Mouse (Mus musculus) spleen, adult 12 weeks (tissue): ENCODE data around the gene Gm10842.
A peak's percentile ranks its signal among the peaks of the same experiment; 100 is the strongest.
"Not testable (repeated sequence)": the region's sequence is repeated elsewhere in the genome, so short reads cannot be mapped to it uniquely, and the experiment has no call there.

ENCODE experiments used
- DNase-seq: peaks from one replicate; pipeline ENCODE4 v3.0.0; 2022; ENCODE audit warnings: low spot score

Gene Gm10842

DNA sequence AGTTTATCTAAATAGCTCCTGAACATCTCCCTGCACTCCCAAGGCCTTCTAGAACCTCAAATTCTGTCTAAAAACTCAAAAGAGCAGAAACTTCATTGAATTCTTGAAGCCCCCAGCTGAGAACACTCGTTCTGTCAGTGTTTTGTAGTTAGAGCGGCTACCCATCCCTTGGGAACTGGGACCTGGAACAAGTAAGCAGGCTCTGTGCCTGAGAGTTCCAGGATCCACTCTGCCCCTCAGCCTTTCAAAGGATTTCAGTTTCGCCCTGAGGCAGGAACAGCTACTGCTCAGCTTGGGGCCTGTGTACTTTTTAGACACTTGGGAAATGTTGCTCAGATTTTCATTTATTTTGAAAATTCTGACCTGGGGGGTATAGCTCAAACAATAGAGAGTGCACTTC is at the start of gene Gm10842:
Gene Gm10842, plus strand, starts transcription at position 301 of the 400 bp plus-strand sequence.
- DNase-seq = no peak

GRCm38 (mm10) chr11:105112448-105112847 is 34.2 kb upstream of the Gm10842 start:
- DNase-seq = not testable (repeated sequence)

DNA sequence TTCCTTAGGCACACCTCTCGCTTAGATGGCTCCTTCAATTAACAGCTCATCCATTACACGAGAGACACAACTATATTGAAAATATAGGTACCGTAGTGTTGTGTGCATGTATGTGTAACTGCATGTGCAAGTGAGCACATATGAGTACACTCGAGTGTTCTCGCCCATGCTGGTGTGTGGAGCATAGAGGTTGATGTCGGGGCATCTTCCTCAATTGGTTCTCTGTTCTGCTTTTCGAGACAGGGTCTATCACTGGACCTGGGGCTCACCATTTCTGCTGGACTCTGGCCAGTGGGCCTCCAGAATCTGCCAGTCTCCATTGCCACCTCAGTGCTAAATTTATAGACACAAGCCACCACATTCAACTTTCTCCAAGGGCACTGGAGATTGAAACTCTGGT is 28.9 kb upstream of the Gm10842 start:
- no peak for DNase-seq

DNA sequence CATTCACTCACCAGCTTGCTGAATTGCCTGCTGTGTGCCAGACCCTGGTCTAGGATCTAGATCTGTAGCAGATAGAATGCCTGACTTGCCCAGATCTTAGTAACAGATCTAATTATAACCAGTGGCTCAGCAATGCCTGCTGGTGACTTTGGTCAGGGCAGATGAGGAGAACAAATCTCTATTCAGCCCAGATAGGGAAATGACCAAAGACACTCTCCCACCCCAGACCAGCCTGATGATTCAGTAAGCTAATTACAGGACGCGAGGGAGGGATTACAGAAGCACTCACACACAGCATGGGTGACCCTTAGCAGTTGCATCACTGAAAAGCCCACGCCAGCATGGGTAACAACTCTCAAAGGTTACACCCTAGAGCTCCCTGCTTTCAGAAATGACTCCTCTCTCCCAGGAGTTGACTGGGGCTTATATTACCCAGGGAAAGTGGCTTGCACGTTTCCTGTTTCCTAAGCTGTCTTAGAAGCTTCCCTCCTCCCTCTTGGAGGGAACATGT is 26.1 kb upstream of the Gm10842 start:
- DNase-seq = no peak

DNA sequence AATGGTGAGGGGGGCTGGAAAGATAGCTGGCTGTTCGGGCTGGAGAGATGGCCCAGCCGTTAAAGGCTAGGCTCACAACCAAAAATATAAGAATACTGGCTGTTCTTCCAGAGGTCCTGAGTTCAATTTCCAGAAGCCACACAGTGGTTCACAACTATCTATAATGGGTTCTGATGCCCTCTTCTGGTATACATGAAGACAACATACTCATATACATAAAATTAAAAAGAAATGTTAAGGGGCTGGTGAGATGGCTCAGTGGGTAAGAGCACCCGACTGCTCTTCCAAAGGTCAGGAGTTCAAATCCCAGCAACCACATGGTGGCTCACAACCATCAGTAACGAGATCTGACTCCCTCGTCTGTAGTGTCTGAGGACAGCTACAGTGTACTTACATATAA is 24.9 kb upstream of the Gm10842 start:
- DNase-seq = not testable (repeated sequence)

- peak; percentile 17 for DNase-seq
These were observed 22.7 kb upstream of the Gm10842 start for GRCm38 (mm10) chr11:105123986-105124385.

GRCm38 (mm10) chr11:105125735-105126519 is 20.8 kb upstream of the Gm10842 start, which contains the start of gene Mettl2:
Gene Mettl2, plus strand, starts transcription at chr11:105126425.
- DNase-seq = peak; percentile 65

- peak; percentile 15 for DNase-seq
These were observed 20.1 kb upstream of the Gm10842 start for GRCm38 (mm10) chr11:105126520-105127029.

GRCm38 (mm10) chr11:105135692-105136091 is 11.0 kb upstream of the Gm10842 start:
- no peak for DNase-seq

GRCm38 (mm10) chr11:105137255-105137654 is 9.4 kb upstream of the Gm10842 start:
- DNase-seq = not testable (repeated sequence)

GRCm38 (mm10) chr11:105140512-105140911 is 6.2 kb upstream of the Gm10842 start:
- DNase-seq = not testable (repeated sequence)

DNA sequence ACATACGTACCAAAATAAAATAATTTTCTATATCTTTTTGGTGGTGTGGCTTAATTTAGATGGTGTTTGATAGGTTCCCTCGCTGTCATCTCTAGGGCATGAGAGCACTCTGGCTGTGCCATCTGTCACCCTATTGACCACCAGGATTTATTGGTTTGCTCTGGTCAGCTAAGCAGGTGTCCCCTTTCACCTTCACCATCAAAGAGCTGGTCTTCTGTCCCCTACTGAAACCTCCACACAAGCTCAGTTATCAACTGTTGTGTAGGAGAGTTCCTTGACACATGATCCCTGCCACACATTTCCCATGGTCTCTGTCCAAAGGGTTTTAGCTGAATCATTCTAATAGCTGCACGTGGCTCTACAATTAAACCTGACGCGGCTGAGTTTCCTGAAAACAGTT is 5.6 kb upstream of the Gm10842 start:
- DNase-seq = no peak

GRCm38 (mm10) chr11:105143564-105143963 is 3.1 kb upstream of the Gm10842 start:
- no peak for DNase-seq

DNA sequence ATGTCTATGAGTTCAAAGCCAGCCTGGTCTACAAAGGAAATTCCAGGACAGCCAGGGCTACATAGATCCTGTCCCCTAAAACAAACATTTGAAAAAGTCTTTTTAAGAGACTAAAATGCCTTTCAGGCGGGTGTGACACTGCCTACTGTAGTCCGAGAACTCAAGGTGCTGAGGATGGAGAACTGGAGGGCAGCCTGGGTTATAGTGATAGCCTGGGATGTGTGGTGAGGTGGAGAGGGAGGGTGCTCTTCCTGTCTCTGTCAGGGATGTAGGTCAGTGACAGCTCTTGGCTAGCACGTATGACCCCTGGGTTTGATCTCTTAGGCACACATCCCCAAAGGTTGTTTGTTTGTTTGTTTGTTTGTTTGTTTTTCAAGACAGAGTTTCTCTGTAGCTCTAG is 2.6 kb upstream of the Gm10842 start:
- no peak for DNase-seq

GRCm38 (mm10) chr11:105144508-105145210 is 2.0 kb upstream of the Gm10842 start:
- no peak for DNase-seq

DNA sequence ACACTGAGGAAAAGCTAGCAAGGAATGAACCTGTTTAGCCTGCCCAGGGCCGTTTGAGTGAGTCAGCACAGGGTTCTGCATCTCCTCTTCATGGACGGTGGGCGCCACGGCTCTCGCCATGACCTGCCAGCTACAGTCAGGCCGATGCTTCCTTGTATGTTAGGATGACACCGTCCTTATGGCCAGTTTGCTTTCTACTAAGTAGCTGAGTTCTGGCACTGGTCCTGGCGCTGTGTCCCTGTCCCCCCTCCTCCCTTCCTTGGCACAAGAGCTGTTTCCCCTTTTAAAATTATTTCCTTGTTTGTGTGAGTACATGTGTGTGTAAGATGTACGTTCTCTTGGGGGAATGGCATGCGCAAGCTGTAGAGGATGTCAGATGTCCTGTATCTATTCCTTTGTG is 1.5 kb upstream of the Gm10842 start:
- no peak for DNase-seq

DNA sequence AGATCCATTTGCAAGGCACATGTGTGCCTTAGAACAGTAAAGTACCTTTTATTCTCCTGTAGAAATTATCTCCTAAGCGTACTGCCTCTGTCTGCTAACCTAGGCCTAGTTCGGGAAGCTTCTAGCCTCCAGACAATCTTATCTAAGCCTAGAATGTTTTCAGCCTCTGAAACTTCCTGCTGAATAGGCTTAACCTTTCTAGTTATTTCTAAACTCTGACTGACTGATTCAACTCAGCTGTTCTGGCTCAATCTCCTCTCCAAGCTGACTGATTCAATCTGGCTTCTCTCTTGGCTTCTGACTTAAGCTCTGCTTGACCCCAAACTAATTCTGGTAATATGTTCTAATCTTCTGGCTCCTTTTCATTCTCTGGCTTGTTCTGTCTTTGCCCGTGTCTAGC is 2.7 kb downstream of the Gm10842 start:
- no peak for DNase-seq

DNA sequence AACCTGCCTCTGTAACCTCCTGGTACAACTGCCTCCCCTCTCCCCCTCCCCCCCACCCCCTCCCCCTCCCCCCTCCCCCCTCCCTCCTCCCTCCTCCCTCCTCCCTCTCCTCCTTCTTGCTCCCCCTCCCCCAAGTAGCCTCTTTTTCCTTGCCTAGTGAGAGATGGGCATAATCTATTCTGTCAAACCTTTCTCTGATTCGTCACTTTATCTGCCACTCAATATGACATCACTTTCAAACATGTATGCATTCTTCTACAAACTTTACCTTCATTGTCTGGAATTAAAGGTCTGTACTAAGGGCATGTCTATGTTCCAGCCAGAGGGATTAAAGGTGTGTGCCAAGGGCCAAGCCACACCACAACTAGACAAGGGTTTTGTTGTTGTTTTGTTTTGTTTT is 3.1 kb downstream of the Gm10842 start:
- no peak for DNase-seq

GRCm38 (mm10) chr11:105150691-105151090 is 4.0 kb downstream of the Gm10842 start:
- no peak for DNase-seq

DNA sequence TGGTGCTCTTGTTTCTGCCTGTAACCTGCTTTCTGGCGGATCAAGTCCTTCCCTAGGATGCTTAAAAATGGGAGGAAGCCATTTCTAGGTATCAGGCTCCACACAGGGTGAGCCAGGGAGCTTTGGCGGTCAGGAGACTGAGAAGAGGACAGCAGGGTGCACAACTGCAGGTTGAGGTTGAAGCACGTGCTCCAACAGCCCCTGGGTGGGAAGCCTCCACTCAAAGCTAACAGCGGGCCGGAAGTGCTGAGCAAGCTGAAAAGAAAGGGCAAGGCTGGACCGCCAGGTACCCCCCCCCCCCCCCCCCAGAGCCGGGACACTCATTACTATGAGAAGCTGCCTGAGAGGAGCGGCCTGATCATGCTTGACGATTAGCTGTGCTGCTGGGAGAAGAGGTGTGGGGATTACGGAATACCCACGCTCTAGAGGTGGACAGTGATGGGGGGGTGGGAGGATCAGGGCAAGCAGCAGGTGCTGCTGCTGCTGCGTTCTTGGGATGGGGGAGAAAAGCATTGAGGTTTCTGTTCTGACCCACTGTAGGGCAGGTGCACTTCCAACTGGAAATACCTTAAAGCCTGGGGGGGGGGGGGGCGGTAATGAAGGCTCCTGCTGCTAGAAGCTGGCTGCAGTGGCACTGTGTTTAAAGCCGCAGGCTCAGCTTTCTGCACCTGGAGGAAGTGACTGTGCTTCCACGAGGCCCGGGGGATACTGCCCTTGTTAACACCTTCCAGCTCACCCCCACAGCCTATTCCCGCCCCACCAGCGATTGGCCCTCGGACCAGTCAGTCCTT is 4.7 kb downstream of the Gm10842 start:
- DNase-seq = no peak

DNA sequence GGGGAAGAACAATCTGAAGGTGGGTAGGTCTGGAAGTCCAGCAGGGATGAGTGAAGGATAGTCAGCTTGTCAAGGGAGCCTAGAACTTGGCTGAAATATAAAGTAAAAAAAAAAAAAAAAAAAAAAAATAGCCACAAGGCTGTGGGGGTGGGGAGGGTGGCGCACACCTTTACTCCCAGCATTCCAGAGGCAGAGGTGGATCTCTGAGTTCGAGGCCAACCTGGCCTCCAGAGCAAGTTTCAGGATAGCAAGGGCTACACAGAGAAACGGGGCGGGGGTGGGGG is 5.3 kb downstream of the Gm10842 start:
- DNase-seq = no peak

DNA sequence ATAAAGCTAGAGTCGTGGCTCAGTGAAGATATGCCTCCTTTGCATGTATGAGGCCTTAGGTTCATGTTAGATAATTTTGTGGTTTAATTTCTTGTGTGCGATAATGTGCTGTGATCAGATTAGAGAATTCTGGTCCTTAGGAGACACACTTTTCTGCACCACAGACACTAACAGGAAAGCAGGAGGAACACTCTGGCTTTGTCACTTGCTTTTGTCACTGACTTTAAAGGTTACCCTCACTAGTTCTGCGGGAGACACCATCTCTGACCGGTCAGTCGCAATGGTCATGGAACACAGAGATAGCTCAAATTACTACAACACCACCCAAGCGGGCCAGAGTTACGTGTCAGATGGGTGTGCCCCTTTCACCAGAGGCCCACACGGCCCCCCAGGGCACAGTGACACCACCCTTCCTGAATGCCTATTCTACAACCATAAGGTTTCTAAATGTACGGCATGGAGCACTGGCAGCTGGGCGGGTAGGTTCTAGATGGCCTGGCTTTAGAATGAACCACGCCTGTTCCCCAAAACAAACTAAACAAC is 5.7 kb downstream of the Gm10842 start:
- peak; percentile 41 for DNase-seq
